Mouse (Mus musculus) midbrain, postnatal 0 days (tissue): ENCODE data around the gene Gosr2. TPM values are rescaled to one million over a fixed set of nuclear protein-coding genes. Genes with fewer than 3 reads are reported as not detected.
A peak's percentile ranks its signal among the peaks of the same experiment; 100 is the strongest.

Source experiments
- ATAC-seq: fragments of 200-750 bp; cut with Nextera tagmentation; 2 replicates; pipeline ENCODE4 v1.8.0; 2017; ENCODE audit warnings: moderate number of reproducible peaks, mild to moderate bottlenecking, moderate TSS enrichment, moderate library complexity; ENCODE audit not compliant: low FRiP score
- DNase-seq: peaks from one replicate; pipeline ENCODE4 v3.0.0-alpha.2; 2015; ENCODE audit warnings: low spot score
- H3K27ac ChIP-seq: fragments of 300-500 bp; sonication (generic); 2 replicates; pipeline ENCODE4 v1.5.1; 2014; ENCODE audit warnings: low read depth, mild to moderate bottlenecking, low read length, mixed read lengths
- H3K27me3 ChIP-seq: fragments of 300-500 bp; sonication (generic); 2 replicates; pipeline ENCODE4 v1.6.1; 2014; ENCODE audit warnings: low read length, control low read depth, mixed read lengths; ENCODE audit not compliant: insufficient read depth
- H3K36me3 ChIP-seq: fragments of 300-500 bp; sonication (generic); 2 replicates; pipeline ENCODE4 v1.6.1; 2014; ENCODE audit warnings: low read length, control low read depth, mixed read lengths; ENCODE audit not compliant: insufficient read depth
- H3K4me1 ChIP-seq: fragments of 300-500 bp; sonication (generic); 2 replicates; pipeline ENCODE4 v1.6.1; 2014; ENCODE audit warnings: mild to moderate bottlenecking, control low read depth, antibody characterized with exemption, low read length, mixed read lengths; ENCODE audit not compliant: insufficient read depth
- H3K4me2 ChIP-seq: fragments of 300-500 bp; sonication (generic); 2 replicates; pipeline ENCODE4 v1.6.1; 2014; ENCODE audit warnings: low read depth, mild to moderate bottlenecking, low read length, mixed read lengths; ENCODE audit not compliant: poor library complexity, severe bottlenecking
- H3K4me3 ChIP-seq: fragments of 300-500 bp; sonication (generic); 2 replicates; pipeline ENCODE4 v1.5.1; 2014; ENCODE audit warnings: low read depth, mild to moderate bottlenecking, low read length, moderate library complexity
- H3K9ac ChIP-seq: fragments of 300-500 bp; sonication (generic); replicated peaks from 2 replicates; pipeline ENCODE4 v1.6.1; 2014; ENCODE audit warnings: mild to moderate bottlenecking, low read length, moderate library complexity, mixed read lengths; ENCODE audit not compliant: poor library complexity, severe bottlenecking
- H3K9me3 ChIP-seq: fragments of 300-500 bp; sonication (generic); 2 replicates; pipeline ENCODE4 v1.6.1; 2016; ENCODE audit warnings: low read length, control low read depth
- CTCF ChIP-seq: IDR thresholded peaks from 2 replicates; pipeline ENCODE4 v1.5.1; 2016; ENCODE audit warnings: antibody characterized with exemption, mild to moderate bottlenecking
- WGBS: fragments of 180-500 bp; shearing (Covaris S2); extraction: QIAGEN DNeasy Blood & Tissue Kit; methylation state at CpG from one replicate; pipeline ENCODE4 v1.1.7; 2014; 5-methylcytosine and 5-hydroxymethylcytosine counted together
- polyA plus RNA-seq: library from polyadenylated mRNA; unstranded; fragments of >200 nt; fragmentation: Nextera tagmentation; extraction: Ambion mirVana; gene quantifications from 2 replicates; pipeline ENCODE4 v1.2.1, GENCODE M21; 2015
- total RNA-seq: library from RNA; depleted of rRNA; stranded (reverse); fragments of >200 nt; gene quantifications from 2 replicates; pipeline ENCODE4 v1.2.3, GENCODE M21; 2014

Gosr2 gene
- total and polyA plus RNA-seq, 2 experiments from 2014 or later: 88.2 to 104 TPM

DNA sequence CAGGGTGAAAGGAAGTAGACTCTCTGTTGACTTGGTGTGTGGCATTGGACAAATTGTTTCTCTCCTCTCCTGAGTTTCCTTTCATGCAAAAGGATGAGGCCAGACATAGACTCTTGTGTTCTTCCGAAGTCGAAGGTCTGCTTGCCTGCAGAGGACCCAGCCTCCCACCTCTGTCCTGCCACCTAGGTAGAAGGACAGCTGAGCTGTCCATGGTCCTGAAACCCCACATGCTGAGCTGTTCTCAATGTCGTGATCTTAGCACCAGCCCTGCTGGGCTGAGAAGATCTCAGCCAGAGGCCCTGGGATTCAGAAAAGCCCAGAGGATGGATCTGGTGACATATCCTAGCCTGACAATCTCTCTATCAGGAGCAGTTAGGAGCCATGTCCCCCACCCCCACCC is 41.2 kb downstream of the Gosr2 start:
- Histone ChIP-seq H3K27ac (no peak overlapping the region), H3K27me3 (peaks cover 26% of the 10 kb centered on the region), H3K9ac (no peak overlapping the region), H3K4me3 (no peak overlapping the region), H3K36me3 (no peaks in the 10 kb centered on the region), H3K4me1 (peaks cover 11% of the 10 kb centered on the region; the same call in 1 of the 2 replicates), H3K9me3 (no peaks in the 10 kb centered on the region), H3K4me2 (no peak overlapping the region)
- no peak for TF ChIP-seq CTCF
- 15% methylated on average over 3 of the region's 3 CpGs for WGBS
- ATAC-seq: no peak
- DNase-seq: peak; percentile 13

DNA sequence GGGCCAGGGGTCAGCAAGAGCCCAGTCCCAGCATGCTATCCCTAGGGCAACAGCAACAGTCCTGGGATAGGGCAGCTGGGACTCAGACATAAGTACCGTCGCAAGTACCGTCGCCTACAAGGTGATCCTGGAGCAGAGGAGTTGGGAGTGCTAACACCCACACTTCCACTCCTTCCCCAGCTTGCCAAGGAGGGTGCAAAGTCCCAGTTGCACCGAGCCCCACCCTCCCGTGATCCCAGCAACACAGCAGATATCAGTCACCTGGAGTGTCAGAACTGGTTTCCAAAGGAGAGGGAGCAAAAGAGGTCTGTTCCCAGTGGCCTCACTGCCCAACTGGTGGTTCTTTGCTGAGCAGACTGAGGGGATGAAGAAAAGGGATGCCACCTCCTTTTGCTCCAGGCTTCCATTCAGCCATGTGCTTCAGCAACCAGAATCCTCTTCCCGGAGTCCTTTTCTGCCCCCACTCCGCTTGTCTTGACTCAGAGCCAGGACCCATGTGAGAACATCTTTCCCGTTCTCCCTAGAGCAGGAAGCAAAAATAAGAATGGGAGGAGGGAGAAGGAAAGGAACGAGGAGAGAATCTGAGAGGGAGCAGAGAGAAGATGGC is 44.2 kb downstream of the Gosr2 start:
- ATAC-seq: no peak
- 72% methylated on average over 10 of the region's 10 CpGs for WGBS
- DNase-seq: no peak

DNA sequence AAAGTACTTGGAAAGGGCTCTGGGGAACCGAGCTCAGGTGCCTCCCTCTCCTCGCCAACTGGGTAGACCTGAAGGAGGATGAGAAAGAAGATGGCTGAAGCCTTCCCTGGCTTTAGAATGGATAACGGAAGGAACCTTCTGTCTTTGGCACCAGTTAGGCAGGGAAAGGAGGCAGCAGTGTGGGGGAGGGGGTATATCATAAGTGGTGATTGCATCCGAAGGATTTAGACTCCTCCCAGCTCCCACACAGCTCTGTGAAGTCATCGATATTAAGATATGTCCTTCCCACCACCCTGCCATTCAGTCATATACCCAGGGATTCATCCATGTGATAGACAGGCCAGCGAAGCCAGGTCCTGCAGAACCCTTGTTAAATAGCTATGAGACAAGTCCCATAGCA is 46.3 kb downstream of the Gosr2 start:
- H3K4me3 ChIP-seq: no peak overlapping the region
- H3K4me2 ChIP-seq: no peak overlapping the region
- DNase-seq (no peak), ATAC-seq (no peak)
- no peaks in the 10 kb centered on the region for H3K36me3 ChIP-seq
- H3K27ac ChIP-seq: no peak overlapping the region
- H3K4me1 ChIP-seq: peaks cover 6% of the 10 kb centered on the region; the same call in 1 of the 2 replicates
- TF ChIP-seq CTCF: no peak
- H3K9ac ChIP-seq: no peak overlapping the region
- H3K27me3 ChIP-seq: peaks cover 60% of the 10 kb centered on the region
- WGBS: 82% methylated on average over 6 of the region's 6 CpGs
- H3K9me3 ChIP-seq: no peaks in the 10 kb centered on the region

More for the DNA sequence above, 44.2 kb downstream of the Gosr2 start:
- Histone ChIP-seq H3K27me3 (peaks cover 48% of the 10 kb centered on the region), H3K4me3 (no peak overlapping the region), H3K27ac (no peak overlapping the region), H3K36me3 (no peaks in the 10 kb centered on the region), H3K4me1 (peaks cover 11% of the 10 kb centered on the region; the same call in 1 of the 2 replicates), H3K9ac (no peak overlapping the region), H3K9me3 (no peaks in the 10 kb centered on the region), H3K4me2 (no peak overlapping the region)
- no peak for TF ChIP-seq CTCF

DNA sequence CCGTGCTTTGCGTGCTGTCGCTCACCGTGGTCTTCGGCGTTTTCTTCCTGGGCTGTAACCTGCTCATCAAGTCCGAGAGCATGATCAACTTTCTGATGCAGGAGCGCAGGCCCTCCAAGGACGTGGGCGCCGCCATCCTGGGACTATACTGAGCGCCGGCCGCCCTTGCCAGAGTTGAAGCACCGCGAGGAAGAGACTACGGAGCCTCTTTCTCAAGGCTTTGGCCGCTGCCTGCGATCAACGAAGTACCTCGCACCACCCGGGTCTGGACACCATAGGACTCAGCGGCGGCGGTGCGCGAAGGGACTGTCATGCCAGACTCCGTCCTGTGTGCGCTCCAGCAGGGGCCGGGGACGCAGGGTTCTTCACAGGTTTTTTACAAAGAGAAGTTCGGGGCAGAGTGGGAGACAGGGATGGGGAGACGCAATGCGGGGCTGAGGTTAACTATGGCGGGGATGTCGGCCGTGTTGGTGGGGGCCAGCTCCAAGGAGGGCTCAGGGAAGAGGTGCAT is 47.7 kb downstream of the Gosr2 start:
- 2% methylated on average over 37 of the region's 37 CpGs for WGBS
- Histone ChIP-seq H3K27me3 (peaks cover 60% of the 10 kb centered on the region), H3K9ac (peak overlapping the region; percentile 46), H3K36me3 (no peaks in the 10 kb centered on the region), H3K9me3 (no peaks in the 10 kb centered on the region), H3K4me3 (peak overlapping the region; percentile 44), H3K27ac (no peak overlapping the region), H3K4me1 (no peaks in the 10 kb centered on the region), H3K4me2 (peak overlapping the region; percentile 79)
- no peak for DNase-seq
- ATAC-seq: no peak
- no peak for TF ChIP-seq CTCF

DNA sequence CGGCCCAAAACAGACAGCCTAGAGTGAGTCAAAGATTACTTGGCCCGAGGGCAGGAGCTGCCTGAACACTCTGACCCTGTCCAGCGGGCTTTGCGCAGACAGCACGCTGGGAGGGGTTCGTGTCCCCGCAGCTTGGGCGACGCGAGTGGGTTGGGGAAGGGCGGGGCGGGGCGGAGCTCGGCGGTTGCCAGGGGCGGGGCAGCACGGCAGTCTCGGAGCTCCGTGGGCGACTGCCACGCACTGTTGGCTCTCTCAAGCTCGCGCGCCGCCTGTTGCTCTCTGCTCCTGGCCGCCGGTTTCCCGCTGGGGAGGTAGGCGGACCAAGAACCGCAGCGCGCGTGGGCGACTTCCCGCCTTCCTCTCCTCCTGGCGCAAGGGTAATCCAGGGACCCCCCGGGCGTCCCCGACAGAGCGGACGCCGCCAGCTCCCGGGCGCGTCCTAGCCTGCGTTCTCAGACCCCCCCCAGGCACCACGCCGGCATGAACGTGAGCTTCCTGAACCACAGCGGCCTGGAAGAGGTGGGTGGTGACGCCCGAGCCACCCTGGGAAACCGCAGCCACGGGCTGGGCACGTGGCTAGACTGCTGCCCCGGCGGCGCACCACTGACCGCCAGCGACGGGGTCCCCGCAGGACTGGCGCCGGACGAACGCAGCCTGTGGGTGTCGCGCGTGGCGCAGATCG is 48.3 kb downstream of the Gosr2 start, which contains the start of gene Rprml:
Gene Rprml (plus strand): TSS at position 270 of the 682 bp plus-strand sequence.
- H3K4me1 ChIP-seq: no peaks in the 10 kb centered on the region

DNA sequence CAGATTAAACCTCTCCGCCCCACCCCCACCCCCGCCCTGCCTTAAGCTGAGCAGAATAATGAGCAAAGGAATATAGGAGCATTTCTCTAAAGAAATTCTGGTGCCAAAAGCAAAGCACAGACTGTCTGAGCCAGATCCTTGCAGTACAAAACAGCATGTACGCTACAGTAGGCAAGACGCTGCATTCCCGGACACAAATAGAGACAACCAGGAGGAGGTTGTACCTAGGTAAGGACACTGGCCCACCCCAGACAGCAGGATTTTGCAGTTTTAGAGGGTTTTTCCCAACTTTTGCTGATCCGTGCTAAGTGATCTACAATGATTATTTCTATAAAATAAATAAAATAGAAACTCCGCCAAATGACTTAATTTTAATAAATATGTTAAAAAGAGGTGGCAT is 49.0 kb downstream of the Gosr2 start:
- Histone ChIP-seq H3K36me3 (no peaks in the 10 kb centered on the region), H3K4me1 (no peaks in the 10 kb centered on the region), H3K4me3 (no peak overlapping the region), H3K4me2 (no peak overlapping the region), H3K27me3 (peaks cover 54% of the 10 kb centered on the region), H3K9ac (no peak overlapping the region), H3K27ac (no peak overlapping the region), H3K9me3 (no peaks in the 10 kb centered on the region)
- no peak for ATAC-seq
- no peak for DNase-seq
- 24% methylated on average over 7 of the region's 7 CpGs for WGBS
- no peak for TF ChIP-seq CTCF

More for the DNA sequence above, 48.3 kb downstream of the Gosr2 start, which contains the start of gene Rprml:
- Histone ChIP-seq H3K27ac (no peak within 1 kb of the TSS), H3K36me3 (no peaks in the 10 kb centered on the region), H3K4me2 (peak within 1 kb of the TSS; percentile 79), H3K4me3 (peak within 1 kb of the TSS; percentile 44), H3K9me3 (no peaks in the 10 kb centered on the region), H3K27me3 (peaks cover 60% of the 10 kb centered on the region), H3K9ac (peak within 1 kb of the TSS; percentile 46)
- ATAC-seq (no peak), DNase-seq (peak; percentile 10)
- 1% methylated on average over 67 of the region's 71 CpGs for WGBS
- no peak for TF ChIP-seq CTCF
